Mouse (Mus musculus) left cerebral cortex, postnatal 10 days (tissue): ENCODE data around the gene Tfrc. TPM values are rescaled to one million over a fixed set of nuclear protein-coding genes. Genes with fewer than 3 reads are reported as not detected.
"Not testable (repeated sequence)": the region's sequence is repeated elsewhere in the genome, so short reads cannot be mapped to it uniquely, and the experiment has no call there.

ENCODE experiments used
- DNase-seq, 2 experiments: peaks; one replicate each; pipeline ENCODE4 v3.0.0; 2021 to 2022; ENCODE audit warnings: low spot score in 2 of 2, mixed read lengths in 1 of 2; ENCODE audit errors: extremely low spot score in 1 of 2
- intact Hi-C: fragments of 180-260 bp; cut with DNase I; formaldehyde crosslinking; loops from one replicate; pipeline ENCODE4 v1.15.1; 2025
- total RNA-seq, 2 experiments: library from RNA; stranded (reverse); gene quantifications; 2 replicates each; pipeline ENCODE4 v1.2.3; 2021

The Tfrc gene
- total RNA-seq, 2 experiments from 2014 or later, result 106 to 111 TPM

- intact Hi-C loops, result no loop called here
- DNase-seq, result no peak
These were observed 670 bp downstream of the Tfrc start for GRCm38 (mm10) chr16:32609401-32609779.

- intact Hi-C loops, result loop anchor here (5.0 to 10.0 kb wide), 2 partner anchors 103 to 316 kb away; no protein-coding TSS in a partner anchor
These were observed 1.9 kb downstream of the Tfrc start for GRCm38 (mm10) chr16:32610460-32611255.

GRCm38 (mm10) chr16:32612052-32612451, 3.3 kb downstream of the Tfrc start:
- no peak for DNase-seq
- intact Hi-C loops, result loop anchor here (5.0 to 10.0 kb wide), 2 partner anchors 105 to 317 kb away; no protein-coding TSS in a partner anchor

More at GRCm38 (mm10) chr16:32610460-32611255, 1.9 kb downstream of the Tfrc start:
- peak in 1 of 2 experiments; percentile 25 for DNase-seq

GRCm38 (mm10) chr16:32613269-32613834, 4.6 kb downstream of the Tfrc start:
- intact Hi-C loops, result loop anchor here (5.0 to 10.0 kb wide), 2 partner anchors 106 to 319 kb away; no protein-coding TSS in a partner anchor
- no peak for DNase-seq

- no peak for DNase-seq
- intact Hi-C loops, result loop anchor here (5.0 to 10.0 kb wide), 2 partner anchors 107 to 319 kb away; no protein-coding TSS in a partner anchor
These were observed 5.3 kb downstream of the Tfrc start for GRCm38 (mm10) chr16:32614047-32614446.

- no peak for DNase-seq
- intact Hi-C loops, result loop anchor here (10.0 kb wide), 1 partner anchor 324 kb away; no protein-coding TSS in a partner anchor
These were observed 10.2 kb downstream of the Tfrc start for GRCm38 (mm10) chr16:32618946-32619345.

GRCm38 (mm10) chr16:32628140-32628539, 19.4 kb downstream of the Tfrc start:
- intact Hi-C loops, result no loop called here
- DNase-seq, result no peak

- intact Hi-C loops, result no loop called here
- no peak for DNase-seq
These were observed 23.7 kb downstream of the Tfrc start for GRCm38 (mm10) chr16:32632328-32632824.

- intact Hi-C loops, result no loop called here
- no peak for DNase-seq
These were observed 24.8 kb downstream of the Tfrc start for GRCm38 (mm10) chr16:32633486-32634012.

GRCm38 (mm10) chr16:32634183-32634582, 25.5 kb downstream of the Tfrc start:
- intact Hi-C loops, result no loop called here

GRCm38 (mm10) chr16:32635314-32635713, 26.6 kb downstream of the Tfrc start:
- intact Hi-C loops, result loop anchor here (5.0 kb wide), 1 partner anchor 128 kb away; no protein-coding TSS in a partner anchor
- peak in 1 of 2 experiments; percentile 56 for DNase-seq

More at GRCm38 (mm10) chr16:32634183-32634582, 25.5 kb downstream of the Tfrc start:
- no peak for DNase-seq

- no peak for DNase-seq
- intact Hi-C loops, result loop anchor here (5.0 kb wide), 1 partner anchor 129 kb away; no protein-coding TSS in a partner anchor
These were observed 27.6 kb downstream of the Tfrc start for GRCm38 (mm10) chr16:32636331-32636730.

- no peak for DNase-seq
- intact Hi-C loops, result loop anchor here (5.0 kb wide), 1 partner anchor 130 kb away; no protein-coding TSS in a partner anchor
These were observed 28.3 kb downstream of the Tfrc start for GRCm38 (mm10) chr16:32636871-32637521.

GRCm38 (mm10) chr16:32638476-32638875, 29.8 kb downstream of the Tfrc start:
- intact Hi-C loops, result loop anchor here (2.0 to 5.0 kb wide), 2 partner anchors 50 to 131 kb away; no protein-coding TSS in a partner anchor
- peak; percentile 70 to 87 for DNase-seq

GRCm38 (mm10) chr16:32640096-32640495, 31.4 kb downstream of the Tfrc start:
- DNase-seq, result peak in 1 of 2 experiments; percentile 57
- intact Hi-C loops, result no loop called here

- intact Hi-C loops, DNase-seq: not testable (repeated sequence)
These were observed 32.0 kb downstream of the Tfrc start for GRCm38 (mm10) chr16:32640683-32641082.

- no peak for DNase-seq
- intact Hi-C loops, result no loop called here
These were observed 32.9 kb downstream of the Tfrc start for GRCm38 (mm10) chr16:32641440-32642219.

- intact Hi-C loops, result no loop called here
- no peak for DNase-seq
These were observed 33.6 kb downstream of the Tfrc start for GRCm38 (mm10) chr16:32642280-32642679.
